Mouse (Mus musculus) forebrain, embryonic 14.5 days (tissue): ENCODE data around the gene Tm7sf3. TPM values are rescaled to one million over a fixed set of nuclear protein-coding genes. Genes with fewer than 3 reads are reported as not detected.

Source experiments
- ATAC-seq: fragments of 200-750 bp; cut with Nextera tagmentation; 2 replicates; pipeline ENCODE4 v1.8.0; 2017; ENCODE audit warnings: mild to moderate bottlenecking, moderate library complexity
- DNase-seq: peaks from one replicate; pipeline ENCODE4 v3.0.0-alpha.2; 2015; ENCODE audit warnings: low spot score
- H3K27ac ChIP-seq: fragments of 300-500 bp; sonication (generic); 2 replicates; pipeline ENCODE4 v1.5.1; 2014; ENCODE audit warnings: low read depth, mild to moderate bottlenecking, control low read depth, low read length, moderate library complexity
- H3K27me3 ChIP-seq: fragments of 300-500 bp; sonication (generic); replicated peaks from 2 replicates; pipeline ENCODE4 v1.6.1; 2014; ENCODE audit warnings: low read length, control low read depth, mixed read lengths; ENCODE audit not compliant: control insufficient read depth, insufficient read depth
- H3K36me3 ChIP-seq: fragments of 300-500 bp; sonication (generic); 2 replicates; pipeline ENCODE4 v1.6.1; 2014; ENCODE audit warnings: low read length, control low read depth; ENCODE audit not compliant: control insufficient read depth, insufficient read depth
- H3K4me1 ChIP-seq: fragments of 300-500 bp; sonication (generic); 2 replicates; pipeline ENCODE4 v1.6.1; 2014; ENCODE audit warnings: antibody characterized with exemption, low read length, control low read depth; ENCODE audit not compliant: control insufficient read depth, insufficient read depth
- H3K4me2 ChIP-seq: fragments of 300-500 bp; sonication (generic); 2 replicates; pipeline ENCODE4 v1.6.1; 2014; ENCODE audit warnings: mild to moderate bottlenecking, control low read depth, low read length
- H3K4me3 ChIP-seq: fragments of 300-500 bp; sonication (generic); 2 replicates; pipeline ENCODE4 v1.5.1; 2014; ENCODE audit warnings: low read depth, low read length, control low read depth
- H3K9ac ChIP-seq: fragments of 300-500 bp; sonication (generic); 2 replicates; pipeline ENCODE4 v1.6.1; 2014; ENCODE audit warnings: mild to moderate bottlenecking, low read length, control low read depth, moderate library complexity
- H3K9me3 ChIP-seq: fragments of 300-500 bp; sonication (generic); replicated peaks from 2 replicates; pipeline ENCODE4 v1.6.1; 2016; ENCODE audit warnings: low read length, control low read depth, mixed read lengths; ENCODE audit not compliant: control insufficient read depth
- WGBS: fragments of 180-500 bp; shearing (Covaris S2); extraction: QIAGEN DNeasy Blood & Tissue Kit; methylation state at CpG from one replicate; pipeline ENCODE4 v1.1.7; 2014; 5-methylcytosine and 5-hydroxymethylcytosine counted together
- polyA plus RNA-seq: library from polyadenylated mRNA; unstranded; fragments of >200 nt; fragmentation: Nextera tagmentation; extraction: Ambion mirVana; gene quantifications from 2 replicates; pipeline ENCODE4 v1.2.1, GENCODE M21; 2014

Gene Tm7sf3
- polyA plus RNA-seq, 1 experiment from 2014 or later = 29.5 TPM

DNA sequence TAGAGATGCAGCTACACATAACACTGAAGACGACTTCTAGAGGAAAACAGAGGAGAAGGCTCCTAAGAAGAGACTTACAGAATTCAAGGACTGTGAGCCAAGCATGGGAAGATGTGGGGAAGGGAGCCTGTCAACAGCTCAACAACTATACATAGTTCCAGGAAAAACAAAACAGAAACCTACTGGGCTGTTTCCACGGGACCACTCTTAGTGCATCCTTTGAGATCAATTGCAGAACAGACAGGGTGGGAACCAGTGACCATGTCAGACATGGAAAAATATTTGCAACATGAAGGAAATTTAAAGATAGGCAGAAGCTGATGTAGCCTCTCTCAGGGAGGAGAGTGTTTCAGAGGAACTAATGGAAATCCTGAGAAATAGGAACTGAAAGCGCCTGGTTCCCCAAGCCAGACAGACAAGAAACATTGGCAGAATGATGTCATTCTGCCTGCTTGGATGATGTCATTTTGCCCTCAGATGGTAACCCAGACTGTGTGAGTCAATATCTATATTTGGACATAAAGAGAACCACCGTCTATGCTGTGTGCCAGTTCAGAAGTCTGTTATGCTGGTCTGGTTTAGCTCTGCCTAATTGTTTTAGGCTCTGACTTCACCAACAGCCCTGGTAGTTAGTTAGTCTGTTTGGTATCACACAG, 32.4 kb upstream of the Tm7sf3 start:
- H3K27ac ChIP-seq = no peak overlapping the region
- H3K36me3 ChIP-seq = no peaks in the 10 kb centered on the region
- no peak overlapping the region for H3K9ac ChIP-seq
- ATAC-seq (no peak), DNase-seq (no peak)
- WGBS = 83% methylated on average over 4 of the region's 4 CpGs
- no peak overlapping the region for H3K4me3 ChIP-seq
- no peaks in the 10 kb centered on the region for H3K4me1 ChIP-seq
- no peaks in the 10 kb centered on the region for H3K9me3 ChIP-seq
- no peak overlapping the region for H3K4me2 ChIP-seq
- H3K27me3 ChIP-seq = no peaks in the 10 kb centered on the region

DNA sequence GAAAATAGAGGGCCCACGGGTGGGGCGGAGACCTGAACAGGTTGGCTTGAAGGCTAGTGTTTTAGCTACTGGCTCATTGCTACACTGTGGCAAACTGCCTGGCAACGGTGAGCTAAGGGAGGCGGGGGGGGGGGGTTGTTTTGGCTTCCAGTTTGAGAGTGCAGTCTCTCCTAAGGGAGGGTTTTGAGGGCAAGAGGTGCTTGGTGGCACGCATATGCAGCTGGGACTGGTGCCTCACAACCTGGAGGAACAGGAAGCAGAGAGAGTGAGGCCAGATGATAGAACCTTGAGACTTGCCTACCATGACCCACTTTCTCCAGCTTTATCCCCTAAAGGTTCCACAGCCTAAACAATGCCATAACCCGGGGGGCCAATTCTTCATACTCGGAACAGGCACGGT, 31.8 kb upstream of the Tm7sf3 start:
- no peaks in the 10 kb centered on the region for H3K36me3 ChIP-seq
- no peak overlapping the region for H3K4me3 ChIP-seq
- no peaks in the 10 kb centered on the region for H3K27me3 ChIP-seq
- H3K4me2 ChIP-seq = no peak overlapping the region
- 88% methylated on average over 8 of the region's 8 CpGs for WGBS
- no peaks in the 10 kb centered on the region for H3K9me3 ChIP-seq
- DNase-seq (no peak), ATAC-seq (no peak)
- H3K4me1 ChIP-seq = no peaks in the 10 kb centered on the region
- H3K9ac ChIP-seq = no peak overlapping the region
- H3K27ac ChIP-seq = no peak overlapping the region

DNA sequence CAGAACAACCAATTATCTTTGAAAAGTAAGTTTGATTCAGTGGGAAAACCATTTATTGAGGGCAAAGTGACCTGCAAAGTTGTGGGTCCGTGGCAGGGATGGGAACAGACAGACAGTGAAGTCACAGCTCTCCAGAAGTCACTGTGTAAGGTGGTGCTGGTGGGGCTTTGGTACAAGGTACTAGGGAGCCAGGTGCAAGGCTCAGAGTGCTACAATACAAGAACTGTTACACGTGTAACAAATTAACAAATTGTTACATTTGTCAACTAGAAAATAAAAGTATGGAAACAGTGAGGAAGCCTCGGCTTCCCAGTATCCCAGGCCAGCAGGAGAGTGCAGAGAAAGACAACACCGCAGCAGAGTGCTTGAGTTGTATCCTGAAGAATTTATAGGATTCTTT, 31.1 kb upstream of the Tm7sf3 start:
- Histone ChIP-seq H3K4me1 (no peaks in the 10 kb centered on the region), H3K27me3 (no peaks in the 10 kb centered on the region), H3K9ac (no peak overlapping the region), H3K36me3 (no peaks in the 10 kb centered on the region), H3K4me2 (no peak overlapping the region), H3K27ac (no peak overlapping the region), H3K4me3 (no peak overlapping the region), H3K9me3 (no peaks in the 10 kb centered on the region)
- 80% methylated on average over 4 of the region's 4 CpGs for WGBS
- DNase-seq (no peak), ATAC-seq (no peak)

DNA sequence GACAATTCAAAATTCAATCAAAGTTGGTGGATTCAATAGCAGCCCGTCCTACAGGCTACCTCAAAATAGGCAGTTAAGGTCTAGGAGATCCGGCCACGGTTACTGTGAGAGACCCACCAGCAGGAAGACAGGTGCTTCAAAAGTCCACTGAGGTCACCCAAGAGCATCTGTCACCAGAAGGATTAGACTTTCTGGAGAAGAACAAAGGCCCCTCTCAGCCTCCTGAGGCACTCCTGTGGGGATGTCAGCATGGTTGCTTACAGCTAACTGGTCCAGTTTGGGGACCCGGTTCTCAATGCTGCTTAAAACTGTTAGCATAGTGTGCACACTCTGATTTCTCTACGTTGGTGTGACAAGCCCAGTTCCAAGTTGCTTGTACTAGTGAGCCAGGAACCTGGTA, 29.5 kb upstream of the Tm7sf3 start:
- Histone ChIP-seq H3K27ac (no peak overlapping the region), H3K27me3 (no peaks in the 10 kb centered on the region), H3K4me2 (no peak overlapping the region), H3K4me3 (no peak overlapping the region), H3K9me3 (no peaks in the 10 kb centered on the region), H3K9ac (no peak overlapping the region), H3K36me3 (no peaks in the 10 kb centered on the region), H3K4me1 (no peaks in the 10 kb centered on the region)
- 53% methylated on average over 5 of the region's 5 CpGs for WGBS
- ATAC-seq = no peak
- DNase-seq = no peak

DNA sequence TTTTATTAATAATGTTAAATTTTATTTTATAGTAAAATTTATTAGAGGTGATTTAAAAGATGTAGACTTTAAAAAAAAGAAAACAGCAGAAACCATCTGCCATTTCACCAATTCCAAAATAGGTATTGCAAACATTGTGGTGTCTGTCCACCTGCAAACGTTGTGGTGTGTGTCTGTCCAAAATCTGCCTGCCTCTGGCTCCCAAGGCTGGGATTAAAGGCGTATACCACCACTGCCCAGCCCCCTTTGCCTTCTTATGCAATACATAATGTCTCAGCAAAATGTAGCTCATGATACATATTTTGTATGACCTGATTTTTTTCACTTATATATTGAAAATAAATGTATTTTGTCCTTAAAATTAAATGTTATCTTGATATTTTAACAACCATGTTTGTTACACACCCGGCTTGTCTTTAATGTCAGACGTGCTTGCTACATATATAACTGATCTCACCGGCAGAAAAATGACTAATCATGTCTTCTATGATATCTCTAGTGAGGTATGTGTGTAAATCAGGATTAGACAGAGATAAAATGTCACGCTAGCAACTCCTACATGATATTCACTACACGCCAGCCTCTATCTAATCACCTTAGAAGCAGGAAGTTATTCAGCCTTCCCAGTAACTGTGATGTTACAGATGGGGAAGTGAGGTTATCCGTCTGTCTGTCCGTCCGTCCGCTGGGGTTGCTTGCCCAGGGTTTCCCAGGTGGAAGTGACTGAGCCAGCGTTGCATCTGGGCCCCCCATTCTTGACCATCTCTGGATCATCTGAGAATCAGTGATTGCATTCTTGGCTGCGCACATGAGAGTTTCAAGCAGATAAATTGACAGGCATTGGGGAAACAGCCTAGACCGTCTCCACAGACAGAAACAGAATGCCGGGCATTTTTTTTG, 28.6 kb upstream of the Tm7sf3 start:
- Histone ChIP-seq H3K27ac (no peak overlapping the region), H3K9ac (no peak overlapping the region), H3K27me3 (no peaks in the 10 kb centered on the region), H3K4me3 (no peak overlapping the region), H3K36me3 (no peaks in the 10 kb centered on the region), H3K9me3 (no peaks in the 10 kb centered on the region), H3K4me2 (no peak overlapping the region), H3K4me1 (no peaks in the 10 kb centered on the region)
- WGBS = 90% methylated on average over 15 of the region's 15 CpGs
- DNase-seq (no peak), ATAC-seq (no peak)

DNA sequence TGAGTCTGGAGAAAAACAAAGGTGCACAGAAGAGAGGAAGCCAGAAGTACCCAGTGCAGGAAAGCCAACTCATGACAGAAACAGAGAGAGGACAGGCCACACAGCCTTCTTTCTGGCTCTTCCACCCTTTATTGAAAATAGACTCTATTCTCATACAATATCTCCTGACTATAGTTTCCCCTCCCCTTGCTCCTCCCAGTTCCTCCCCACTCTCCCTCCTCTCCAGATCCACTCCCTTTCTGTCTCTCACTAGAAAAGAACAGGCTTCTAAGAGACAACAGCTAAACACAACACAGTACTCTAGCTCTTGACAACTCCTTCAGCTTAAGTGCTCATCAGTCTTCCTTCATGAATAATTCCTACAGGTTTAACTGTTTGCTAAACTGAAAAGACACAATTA, 26.0 kb upstream of the Tm7sf3 start:
- DNase-seq (no peak), ATAC-seq (no peak)
- Histone ChIP-seq H3K9ac (no peak overlapping the region), H3K9me3 (no peaks in the 10 kb centered on the region), H3K4me3 (no peak overlapping the region), H3K36me3 (no peaks in the 10 kb centered on the region), H3K4me2 (no peak overlapping the region), H3K4me1 (no peaks in the 10 kb centered on the region), H3K27me3 (no peaks in the 10 kb centered on the region), H3K27ac (no peak overlapping the region)

DNA sequence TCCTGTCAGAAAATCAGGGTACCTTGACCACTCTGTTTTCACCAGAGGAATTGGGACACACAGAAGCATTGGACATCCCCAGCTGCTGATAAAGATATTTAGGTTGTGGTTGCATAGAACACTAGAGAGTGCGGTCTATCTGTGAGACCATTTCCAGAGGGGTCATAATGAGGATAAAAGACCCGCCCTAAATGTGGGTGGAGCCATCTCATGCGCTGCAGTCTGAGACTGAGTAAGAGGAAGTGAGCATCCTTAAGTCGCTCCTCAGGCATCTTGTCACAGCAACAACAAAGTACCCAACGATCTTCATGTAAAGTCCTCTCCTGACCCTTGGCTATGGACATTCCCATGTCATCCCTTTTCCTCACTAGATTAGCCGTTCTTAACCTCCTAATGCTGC, 24.2 kb upstream of the Tm7sf3 start:
- Histone ChIP-seq H3K27ac (no peak overlapping the region), H3K4me3 (no peak overlapping the region), H3K36me3 (no peaks in the 10 kb centered on the region), H3K27me3 (no peaks in the 10 kb centered on the region), H3K9ac (no peak overlapping the region), H3K4me2 (no peak overlapping the region), H3K9me3 (no peaks in the 10 kb centered on the region), H3K4me1 (no peaks in the 10 kb centered on the region)
- WGBS = 82% methylated on average over 6 of the region's 6 CpGs
- ATAC-seq (no peak), DNase-seq (no peak)

DNA sequence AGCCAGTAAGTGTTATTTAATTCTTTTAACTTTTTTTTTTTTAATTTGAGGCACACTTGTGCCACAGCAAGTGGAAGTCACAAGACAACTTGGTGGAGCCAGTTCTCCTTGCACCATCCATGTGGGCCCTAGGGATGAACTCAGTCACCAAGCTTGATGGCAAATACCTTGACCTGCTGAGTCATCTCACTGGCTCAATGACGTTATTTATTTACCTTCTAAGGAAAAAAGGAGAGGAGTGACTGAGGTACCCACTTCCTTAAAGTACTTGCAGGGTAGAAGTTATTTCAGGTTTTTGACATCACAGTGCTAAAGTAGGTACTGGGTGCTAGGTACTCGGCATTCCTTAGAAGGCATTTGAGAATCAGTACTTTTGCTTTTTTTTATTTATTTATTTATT, 22.8 kb upstream of the Tm7sf3 start:
- no peak overlapping the region for H3K4me2 ChIP-seq
- H3K9ac ChIP-seq = no peak overlapping the region
- ATAC-seq (no peak), DNase-seq (no peak)
- H3K4me3 ChIP-seq = no peak overlapping the region
- 82% methylated on average over 2 of the region's 2 CpGs for WGBS
- no peaks in the 10 kb centered on the region for H3K9me3 ChIP-seq
- H3K27me3 ChIP-seq = no peaks in the 10 kb centered on the region
- H3K27ac ChIP-seq = no peak overlapping the region
- no peaks in the 10 kb centered on the region for H3K36me3 ChIP-seq
- H3K4me1 ChIP-seq = no peaks in the 10 kb centered on the region

DNA sequence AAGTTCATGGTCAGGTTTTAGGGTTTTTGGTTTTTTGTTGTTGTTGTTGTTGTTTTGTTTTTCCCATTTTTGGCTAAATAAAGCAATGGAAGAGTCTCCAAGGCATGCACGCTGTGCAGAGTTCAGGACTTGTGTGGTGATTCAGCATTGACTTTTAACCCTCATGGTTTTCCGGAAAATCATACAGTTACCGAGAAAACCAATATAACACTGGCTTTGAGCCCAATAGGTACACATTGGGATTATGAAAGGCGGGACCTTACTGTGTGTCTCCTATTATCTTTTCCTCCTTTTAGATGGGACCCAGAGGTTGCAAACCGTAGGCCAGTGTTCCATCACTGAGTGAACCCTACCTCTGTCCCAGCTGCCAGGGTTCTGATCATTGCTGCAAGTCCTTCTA, 22.3 kb upstream of the Tm7sf3 start:
- no peak overlapping the region for H3K27ac ChIP-seq
- H3K4me2 ChIP-seq = no peak overlapping the region
- no peaks in the 10 kb centered on the region for H3K27me3 ChIP-seq
- DNase-seq = no peak
- H3K9ac ChIP-seq = no peak overlapping the region
- H3K4me3 ChIP-seq = no peak overlapping the region
- ATAC-seq = no peak
- H3K9me3 ChIP-seq = no peaks in the 10 kb centered on the region
- no peaks in the 10 kb centered on the region for H3K4me1 ChIP-seq
- H3K36me3 ChIP-seq = no peaks in the 10 kb centered on the region
- 96% methylated on average over 5 of the region's 5 CpGs for WGBS
